Mouse (Mus musculus): Measurements from ENCODE around the gene Cacna1a. TPM values are rescaled to one million over a fixed set of nuclear protein-coding genes. Genes with fewer than 3 reads are reported as not detected.

Gene Cacna1a
- total and polyA plus RNA-seq, 3 experiments, result 3.2 to 5.1 TPM; not detected in 1

GRCm38 (mm10) chr8:84689091-84689915, 301.1 kb downstream of the Cacna1a start (continued):
- TF ChIP-seq GATA1 (IDR thresholded peaks at IDR 0.05; ENCODE audit: low read depth, low read length) (no peak), NRF1 (IDR thresholded peaks at IDR 0.05; ENCODE audit: insufficient read depth, low read depth, low read length, poor library complexity, severe bottlenecking) (peak; percentile 56; the same call in 1 of the 2 replicates), POLR2AphosphoS2 (IDR thresholded peaks at IDR 0.05; ENCODE audit: low read length) (no peak)

Other genes with a start within 250 kb of the Cacna1a start
- gene Cc2d1a, start 240.5 kb upstream of the Cacna1a start, total RNA-seq (2012; rRNA removed), result 7.3 and 9.1 TPM in 2 replicates
- 10 to 100 TPM in 1 of 2 experiments, not detected in 1; 18.7 TPM for gene Cc2d1a, start 240.5 kb upstream of the Cacna1a start, polyA plus RNA-seq (2012; ENCODE audit: insufficient read depth in 1 of 2, insufficient read length in 2 of 2, low read depth in 1 of 2, low replicate concordance in 2 of 2, missing spikeins in 1 of 2)
- gene 4930432K21Rik, start 240.4 kb upstream of the Cacna1a start, total RNA-seq (2012; rRNA removed), result 1.3 and 2.2 TPM in 2 replicates
- 1 to 10 TPM in 1 of 2 experiments, not detected in 1; 3.0 TPM for gene 4930432K21Rik, start 240.4 kb upstream of the Cacna1a start, polyA plus RNA-seq (2012; ENCODE audit: insufficient read depth in 1 of 2, insufficient read length in 2 of 2, low read depth in 1 of 2, low replicate concordance in 2 of 2, missing spikeins in 1 of 2)
- 0.56 and 2.0 TPM in 2 replicates for gene Nanos3, start 203.2 kb upstream of the Cacna1a start, total RNA-seq (2012; rRNA removed)
- gene Nanos3, start 203.2 kb upstream of the Cacna1a start, polyA plus RNA-seq (2012; ENCODE audit: insufficient read depth in 1 of 2, insufficient read length in 2 of 2, low read depth in 1 of 2, low replicate concordance in 2 of 2, missing spikeins in 1 of 2), result 1 to 10 TPM in 1 of 2 experiments, not detected in 1; 1.7 TPM
- gene Zswim4, start 151.4 kb upstream of the Cacna1a start, total RNA-seq (2012; rRNA removed), result 3.6 and 4.4 TPM in 2 replicates
- 1 to 10 TPM in 1 of 2 experiments, not detected in 1; 7.4 TPM for gene Zswim4, start 151.4 kb upstream of the Cacna1a start, polyA plus RNA-seq (2012; ENCODE audit: insufficient read depth in 1 of 2, insufficient read length in 2 of 2, low read depth in 1 of 2, low replicate concordance in 2 of 2, missing spikeins in 1 of 2)
- gene D8Ertd738e, start 138.7 kb upstream of the Cacna1a start, total RNA-seq (2012; rRNA removed), result 159 and 164 TPM in 2 replicates
- 100 to 1,000 TPM in 1 of 2 experiments, not detected in 1; 149 TPM for gene D8Ertd738e, start 138.7 kb upstream of the Cacna1a start, polyA plus RNA-seq (2012; ENCODE audit: insufficient read depth in 1 of 2, insufficient read length in 2 of 2, low read depth in 1 of 2, low replicate concordance in 2 of 2, missing spikeins in 1 of 2)
- gene Mri1, start 131.1 kb upstream of the Cacna1a start, total RNA-seq (2012; rRNA removed), result 26.8 and 27.8 TPM in 2 replicates
- 10 to 100 TPM in 1 of 2 experiments, not detected in 1; 43.2 TPM for gene Mri1, start 131.1 kb upstream of the Cacna1a start, polyA plus RNA-seq (2012; ENCODE audit: insufficient read depth in 1 of 2, insufficient read length in 2 of 2, low read depth in 1 of 2, low replicate concordance in 2 of 2, missing spikeins in 1 of 2)
- gene Ccdc130, start 118.1 kb upstream of the Cacna1a start, total RNA-seq (2012; rRNA removed), result 8.2 and 10.2 TPM in 2 replicates
- gene Ccdc130, start 118.1 kb upstream of the Cacna1a start, polyA plus RNA-seq (2012; ENCODE audit: insufficient read depth in 1 of 2, insufficient read length in 2 of 2, low read depth in 1 of 2, low replicate concordance in 2 of 2, missing spikeins in 1 of 2), result 10 to 100 TPM in 1 of 2 experiments, not detected in 1; 26.0 TPM

Measured in MEL (cell line).